ENCODE assay signal across 20 mouse cellular contexts in the genomic region with DNA sequence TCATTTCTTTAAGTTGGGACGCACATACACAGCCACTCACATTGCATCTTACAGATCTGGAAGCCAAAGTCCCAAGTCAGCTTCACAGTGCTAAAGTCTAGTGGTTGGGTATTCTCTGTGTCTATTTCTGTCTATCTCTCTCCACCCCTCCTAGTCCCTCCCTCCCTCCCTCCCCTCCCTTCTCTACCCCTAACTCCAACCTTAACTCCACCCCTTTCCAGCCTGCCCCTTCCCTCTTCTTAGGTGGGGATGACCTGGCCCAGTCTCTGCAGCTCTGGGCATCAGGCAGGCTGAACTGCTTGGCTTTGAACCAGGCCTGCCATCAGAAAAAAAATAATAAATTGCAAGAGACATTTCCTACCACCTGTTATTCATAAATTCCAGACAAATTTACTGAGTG.
DNase-seq lines count a peak whose midpoint lies in the region; ATAC-seq and TF ChIP-seq lines count a peak whose summit lies in the region.
"Had no signal": no experiment of that assay in that cellular context is flagged by ENCODE, and none has a peak within 500 bp of the region (broad histone marks: within the 10 kb centered on the region; RNA-seq: fewer than 3 reads in every experiment).

No protein-coding gene starts in this region.

- DNase-seq in hindbrain, postnatal 0 days (ENCODE audit: low spot score) = no peak
- DNase-seq in ES-CJ7 (ENCODE audit: low read depth, low spot score) (peak; percentile 34), ZHBTc4 (ENCODE audit: low read depth, low spot score) (peak; percentile 71)
- no peak for DNase-seq in right cerebral cortex, postnatal 36 days (ENCODE audit: low spot score in 2 of 2)
- no peak for DNase-seq in left cerebral cortex, adult 8-10 months (ENCODE audit: low spot score in 2 of 2)
- DNase-seq: adrenal gland, adult 2 months; adrenal gland, postnatal 25 days; cerebellum, adult 2 months; cerebellum, postnatal 10 days; forebrain, postnatal 0 days; gastrocnemius, adult 2 months; gastrocnemius, postnatal 36 days; heart, postnatal 36 days; kidney, adult 18-20 months had no signal

- no peak overlapping the region for H3K27ac ChIP-seq in hindbrain, embryonic 13.5 days
- H3K27ac ChIP-seq in hindbrain, postnatal 0 days = no peak overlapping the region
- no peak overlapping the region for H3K27ac ChIP-seq in neural tube, embryonic 13.5 days (replicated peaks)
- H3K27ac ChIP-seq: embryonic facial prominence, embryonic 12.5 days; forebrain, embryonic 12.5 days; gastrocnemius, adult 2 months; heart, embryonic 13.5 days; intestine, embryonic 15.5 days had no signal

- H3K9ac ChIP-seq in hindbrain, embryonic 13.5 days = no peak overlapping the region
- no peak overlapping the region for H3K9ac ChIP-seq in hindbrain, postnatal 0 days (replicated peaks; ENCODE audit: low read length)
- H3K9ac ChIP-seq in neural tube, embryonic 13.5 days = no peak overlapping the region
- H3K9ac ChIP-seq: embryonic facial prominence, embryonic 12.5 days; forebrain, embryonic 12.5 days; forebrain, postnatal 0 days; heart, embryonic 13.5 days; intestine, embryonic 15.5 days had no signal

- TF ChIP-seq CTCF in hindbrain, postnatal 0 days (IDR thresholded peaks at IDR 0.05; ENCODE audit: low read depth) = no peak

- H3K27me3 ChIP-seq in hindbrain, embryonic 13.5 days = peaks cover 30% of the 10 kb centered on the region
- H3K27me3 ChIP-seq in hindbrain, postnatal 0 days (ENCODE audit: insufficient read depth, low read length) = peaks cover 9% of the 10 kb centered on the region; the same call in 1 of the 2 replicates
- peaks cover 39% of the 10 kb centered on the region for H3K27me3 ChIP-seq in neural tube, embryonic 13.5 days

- no peaks in the 10 kb centered on the region for H3K36me3 ChIP-seq in hindbrain, embryonic 13.5 days
- no peaks in the 10 kb centered on the region for H3K36me3 ChIP-seq in hindbrain, postnatal 0 days (ENCODE audit: insufficient read depth, low read length)
- no peaks in the 10 kb centered on the region for H3K36me3 ChIP-seq in neural tube, embryonic 13.5 days
- H3K36me3 ChIP-seq: embryonic facial prominence, embryonic 12.5 days; forebrain, embryonic 12.5 days; heart, embryonic 13.5 days; intestine, embryonic 15.5 days had no signal

- no peak for ATAC-seq in hindbrain, embryonic 13.5 days (ENCODE audit: low FRiP score)
- no peak for ATAC-seq in hindbrain, postnatal 0 days
- no peak for ATAC-seq in neural tube, embryonic 13.5 days (ENCODE audit: low read depth)
- ATAC-seq: forebrain, postnatal 0 days; intestine, embryonic 15.5 days had no signal

- H3K4me3 ChIP-seq in hindbrain, embryonic 13.5 days = 0 out of 2 replicates have a peak overlapping the region, but pooled peaks have one; percentile 4
- H3K4me3 ChIP-seq in hindbrain, postnatal 0 days (ENCODE audit: low read length) = no peak overlapping the region
- peak overlapping the region; percentile 26; the same call in 1 of the 2 replicates for H3K4me3 ChIP-seq in neural tube, embryonic 13.5 days
- H3K4me3 ChIP-seq: embryonic facial prominence, embryonic 12.5 days; forebrain, embryonic 12.5 days; gastrocnemius, adult 2 months; heart, embryonic 13.5 days; intestine, embryonic 15.5 days had no signal

- no peaks in the 10 kb centered on the region for H3K9me3 ChIP-seq in hindbrain, embryonic 13.5 days
- H3K9me3 ChIP-seq in hindbrain, postnatal 0 days (ENCODE audit: low read length) = no peaks in the 10 kb centered on the region
- no peaks in the 10 kb centered on the region for H3K9me3 ChIP-seq in neural tube, embryonic 13.5 days
- H3K9me3 ChIP-seq: embryonic facial prominence, embryonic 12.5 days; forebrain, embryonic 12.5 days; heart, embryonic 13.5 days; intestine, embryonic 15.5 days had no signal

- H3K4me1 ChIP-seq in hindbrain, embryonic 13.5 days (replicated peaks) = peaks cover 45% of the 10 kb centered on the region
- H3K4me1 ChIP-seq in hindbrain, postnatal 0 days (ENCODE audit: insufficient read depth, low read length) = no peaks in the 10 kb centered on the region; the same call in 1 of the 2 replicates
- peaks cover 51% of the 10 kb centered on the region for H3K4me1 ChIP-seq in neural tube, embryonic 13.5 days (replicated peaks)
- H3K4me1 ChIP-seq: intestine, embryonic 15.5 days had no signal

- WGBS in hindbrain, embryonic 13.5 days = 88% methylated on average over 1 of the region's 1 CpGs
- WGBS in hindbrain, postnatal 0 days = 90% methylated on average over 1 of the region's 1 CpGs
- 89% methylated on average over 1 of the region's 1 CpGs for WGBS in neural tube, embryonic 13.5 days

- peak overlapping the region; percentile 55 for H3K4me2 ChIP-seq in hindbrain, embryonic 13.5 days
- H3K4me2 ChIP-seq in hindbrain, postnatal 0 days (ENCODE audit: low read depth, low read length) = no peak overlapping the region
- peak overlapping the region; percentile 53 for H3K4me2 ChIP-seq in neural tube, embryonic 13.5 days
- H3K4me2 ChIP-seq: embryonic facial prominence, embryonic 12.5 days; forebrain, embryonic 12.5 days; heart, embryonic 13.5 days; intestine, embryonic 15.5 days had no signal

Comparison
In these comparisons a context has a peak if more than half of its experiments do, and no peak if none do; other contexts are left out.
1. DNase-seq: peak in ES-CJ7 (single experiment) and ZHBTc4 (single experiment); none in hindbrain, postnatal 0 days (single experiment), right cerebral cortex, postnatal 36 days (0 of 2) and left cerebral cortex, adult 8-10 months (0 of 2).